Mouse (Mus musculus) E14TG2a.4 (cell line): ENCODE measurements around the gene Afm.

ENCODE experiments used
- CTCF ChIP-seq: conservative IDR thresholded peaks from 2 replicates; pipeline ENCODE4 v1.5.1; 2014; ENCODE audit warnings: low read length
- NANOG ChIP-seq: IDR thresholded peaks from 2 replicates; pipeline ENCODE4 v1.6.1; 2014; ENCODE audit warnings: borderline replicate concordance, low read length, mixed read lengths
- POU5F1 ChIP-seq: IDR thresholded peaks from 2 replicates; pipeline ENCODE4 v1.6.1; 2014; ENCODE audit warnings: low read length, borderline replicate concordance

- no peak for TF ChIP-seq CTCF
- TF ChIP-seq NANOG: no peak
- no peak for TF ChIP-seq POU5F1
Observed at GRCm38 (mm10) chr5:90485597-90485996, 33.1 kb upstream of the Afm start.
